Mouse (Mus musculus): Measurements from ENCODE around the gene Abcb11. TPM values are rescaled to one million over a fixed set of nuclear protein-coding genes. Genes with fewer than 3 reads are reported as not detected.

The Abcb11 gene
- polyA plus RNA-seq, 1 experiment from 2014 or later = 0.06 TPM

DNA sequence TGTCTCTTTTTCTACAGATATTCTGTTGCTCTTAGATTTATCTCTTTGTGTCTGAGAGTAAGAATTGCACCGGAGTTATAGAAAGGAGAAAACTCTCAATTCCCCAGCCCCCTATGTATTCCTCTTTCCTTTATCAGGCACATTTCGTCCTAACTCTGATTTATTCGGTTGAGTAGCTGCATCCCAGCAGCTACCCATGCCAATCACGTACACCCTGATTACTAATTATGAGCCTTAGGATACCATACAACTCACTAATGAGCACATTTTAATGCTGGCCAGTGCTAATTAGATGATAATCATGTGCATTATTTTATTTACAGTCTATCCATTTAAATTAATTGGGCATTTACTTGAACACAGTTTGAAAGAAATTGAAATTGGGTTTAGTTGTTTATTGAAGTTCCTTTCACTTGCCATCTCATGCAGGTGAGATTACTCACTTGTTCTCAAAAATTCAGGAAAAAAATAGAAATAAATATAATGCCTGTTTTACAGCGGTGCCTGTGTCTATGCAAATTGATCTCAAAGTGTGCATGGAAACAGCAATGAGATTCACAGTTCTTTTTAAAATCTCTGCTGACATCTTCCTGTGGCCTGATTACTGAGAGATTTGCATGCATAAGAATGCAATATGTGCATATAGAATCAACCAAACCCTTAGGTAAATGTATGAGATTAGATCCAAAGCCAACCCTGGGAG, 107.3 kb downstream of the Abcb11 start:
- ATAC-seq (ENCODE audit: low FRiP score) = no peak
- Histone ChIP-seq H3K4me2 (replicated peaks; ENCODE audit: low read depth, low read length) (no peak overlapping the region), H3K9me3 (ENCODE audit: control insufficient read depth, low read length) (no peaks in the 10 kb centered on the region), H3K27ac (ENCODE audit: low read depth, low read length) (no peak overlapping the region), H3K4me3 (ENCODE audit: low read depth, low read length) (no peak overlapping the region), H3K27me3 (ENCODE audit: control insufficient read depth, insufficient read depth, low read length) (no peaks in the 10 kb centered on the region), H3K36me3 (ENCODE audit: control insufficient read depth, insufficient read depth, low read length) (no peaks in the 10 kb centered on the region), H3K9ac (ENCODE audit: low read depth, low read length) (no peak overlapping the region), H3K4me1 (replicated peaks; ENCODE audit: control insufficient read depth, insufficient read depth, low read length) (no peaks in the 10 kb centered on the region)
- 82% methylated on average over 5 of the region's 5 CpGs for WGBS
- no peak for DNase-seq (ENCODE audit: low spot score)

DNA sequence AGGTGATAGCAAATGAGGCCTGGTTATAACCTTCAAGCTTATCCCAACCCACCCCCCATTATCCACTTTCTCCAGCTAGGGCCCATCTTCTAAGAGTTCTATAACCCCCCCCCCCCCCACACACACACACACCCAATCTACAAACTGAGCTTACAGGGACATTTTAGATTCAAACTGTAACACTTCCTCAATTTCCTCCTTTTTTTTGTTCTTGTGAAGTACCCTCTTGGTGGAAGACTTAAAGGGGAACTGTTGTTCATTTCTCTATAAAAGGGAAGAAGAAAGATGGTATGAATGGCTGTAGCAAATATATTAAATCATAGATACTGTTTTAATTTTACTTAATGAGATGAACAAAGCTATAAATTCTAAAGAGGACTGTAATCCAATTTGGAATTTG, 110.3 kb downstream of the Abcb11 start:
- Histone ChIP-seq H3K4me3 (ENCODE audit: low read depth, low read length) (no peak overlapping the region), H3K4me1 (replicated peaks; ENCODE audit: control insufficient read depth, insufficient read depth, low read length) (no peaks in the 10 kb centered on the region), H3K27ac (ENCODE audit: low read depth, low read length) (no peak overlapping the region), H3K9me3 (ENCODE audit: control insufficient read depth, low read length) (no peaks in the 10 kb centered on the region), H3K9ac (ENCODE audit: low read depth, low read length) (no peak overlapping the region), H3K27me3 (ENCODE audit: control insufficient read depth, insufficient read depth, low read length) (no peaks in the 10 kb centered on the region), H3K36me3 (ENCODE audit: control insufficient read depth, insufficient read depth, low read length) (no peaks in the 10 kb centered on the region), H3K4me2 (replicated peaks; ENCODE audit: low read depth, low read length) (no peak overlapping the region)
- no peak for ATAC-seq (ENCODE audit: low FRiP score)
- no peak for DNase-seq (ENCODE audit: low spot score)

DNA sequence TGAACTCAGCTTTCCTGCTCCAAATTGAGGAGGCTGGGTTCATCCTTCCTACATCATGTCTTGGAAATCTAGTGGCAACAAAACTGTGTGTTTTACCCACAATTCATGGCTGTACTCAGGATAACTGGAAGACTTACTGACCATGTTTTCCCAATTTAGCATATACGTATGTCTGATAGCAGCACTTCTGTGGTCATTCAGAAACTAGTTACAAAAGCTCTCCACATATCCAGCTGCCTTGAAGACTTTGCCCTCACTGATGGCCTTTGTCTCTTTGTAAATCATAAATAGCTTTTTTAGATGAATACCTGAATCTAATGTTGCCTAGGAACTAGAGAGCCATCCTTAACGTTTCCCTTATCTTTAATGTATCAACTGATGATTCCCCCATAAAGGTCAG, 112.3 kb downstream of the Abcb11 start:
- Histone ChIP-seq H3K4me3 (ENCODE audit: low read depth, low read length) (no peak overlapping the region), H3K9me3 (ENCODE audit: control insufficient read depth, low read length) (no peaks in the 10 kb centered on the region), H3K4me1 (replicated peaks; ENCODE audit: control insufficient read depth, insufficient read depth, low read length) (no peaks in the 10 kb centered on the region), H3K27ac (ENCODE audit: low read depth, low read length) (no peak overlapping the region), H3K27me3 (ENCODE audit: control insufficient read depth, insufficient read depth, low read length) (no peaks in the 10 kb centered on the region), H3K9ac (ENCODE audit: low read depth, low read length) (no peak overlapping the region), H3K36me3 (ENCODE audit: control insufficient read depth, insufficient read depth, low read length) (no peaks in the 10 kb centered on the region), H3K4me2 (replicated peaks; ENCODE audit: low read depth, low read length) (no peak overlapping the region)
- DNase-seq (ENCODE audit: low spot score) (no peak), ATAC-seq (ENCODE audit: low FRiP score) (no peak)
- 91% methylated on average over 2 of the region's 2 CpGs for WGBS

DNA sequence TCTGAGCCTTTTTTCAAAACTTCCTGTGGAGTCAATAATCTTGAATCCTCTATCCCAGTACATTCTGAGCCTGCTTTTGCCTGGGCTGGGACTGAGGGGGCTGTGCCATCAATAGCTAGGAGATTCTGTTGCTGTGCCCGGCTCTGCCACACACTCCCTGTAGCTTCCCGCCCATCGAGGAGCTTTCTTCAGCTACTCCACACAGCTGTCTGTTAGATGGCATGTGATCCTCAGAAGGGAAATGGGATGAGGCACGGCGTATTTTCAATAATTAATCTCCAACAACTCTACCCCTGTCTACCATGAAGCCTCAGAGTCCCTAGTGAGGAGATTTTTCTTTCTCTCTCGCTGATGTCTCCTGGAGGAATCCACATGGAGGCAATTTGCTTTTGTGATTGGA, 113.8 kb downstream of the Abcb11 start:
- WGBS = 82% methylated on average over 6 of the region's 6 CpGs
- Histone ChIP-seq H3K27ac (ENCODE audit: low read depth, low read length) (no peak overlapping the region), H3K9me3 (ENCODE audit: control insufficient read depth, low read length) (no peaks in the 10 kb centered on the region), H3K36me3 (ENCODE audit: control insufficient read depth, insufficient read depth, low read length) (no peaks in the 10 kb centered on the region), H3K4me3 (ENCODE audit: low read depth, low read length) (no peak overlapping the region), H3K4me1 (replicated peaks; ENCODE audit: control insufficient read depth, insufficient read depth, low read length) (no peaks in the 10 kb centered on the region), H3K4me2 (replicated peaks; ENCODE audit: low read depth, low read length) (no peak overlapping the region), H3K27me3 (ENCODE audit: control insufficient read depth, insufficient read depth, low read length) (no peaks in the 10 kb centered on the region), H3K9ac (ENCODE audit: low read depth, low read length) (no peak overlapping the region)
- DNase-seq (ENCODE audit: low spot score) (no peak), ATAC-seq (ENCODE audit: low FRiP score) (no peak)

DNA sequence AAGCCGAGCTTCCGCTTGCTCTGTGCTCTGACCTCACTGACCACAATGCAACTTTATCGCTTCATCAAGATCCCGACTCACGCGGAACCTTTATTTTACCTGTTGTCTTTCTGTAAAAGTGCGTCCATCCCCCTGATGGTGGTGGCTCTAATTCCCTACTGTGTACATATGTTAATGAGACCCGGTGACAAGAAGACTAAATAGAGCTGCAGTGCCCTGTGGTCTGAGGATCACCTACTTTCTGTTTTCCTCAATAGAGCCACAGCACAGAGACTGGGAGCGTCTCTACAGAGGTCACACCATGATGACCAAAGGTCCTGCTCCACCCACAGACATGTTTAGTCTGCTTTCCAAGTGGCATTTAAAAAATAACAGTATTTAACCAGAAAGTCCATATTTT, 115.5 kb downstream of the Abcb11 start:
- no peaks in the 10 kb centered on the region for H3K27me3 ChIP-seq (ENCODE audit: control insufficient read depth, insufficient read depth, low read length)
- no peak for ATAC-seq (ENCODE audit: low FRiP score)
- H3K4me1 ChIP-seq (replicated peaks; ENCODE audit: control insufficient read depth, insufficient read depth, low read length) = no peaks in the 10 kb centered on the region
- H3K9ac ChIP-seq (ENCODE audit: low read depth, low read length) = no peak overlapping the region
- H3K4me3 ChIP-seq (ENCODE audit: low read depth, low read length) = no peak overlapping the region
- H3K4me2 ChIP-seq (replicated peaks; ENCODE audit: low read depth, low read length) = no peak overlapping the region
- H3K9me3 ChIP-seq (ENCODE audit: control insufficient read depth, low read length) = no peaks in the 10 kb centered on the region
- H3K36me3 ChIP-seq (ENCODE audit: control insufficient read depth, insufficient read depth, low read length) = no peaks in the 10 kb centered on the region
- no peak overlapping the region for H3K27ac ChIP-seq (ENCODE audit: low read depth, low read length)
- WGBS = 88% methylated on average over 9 of the region's 9 CpGs
- no peak for DNase-seq (ENCODE audit: low spot score)

DNA sequence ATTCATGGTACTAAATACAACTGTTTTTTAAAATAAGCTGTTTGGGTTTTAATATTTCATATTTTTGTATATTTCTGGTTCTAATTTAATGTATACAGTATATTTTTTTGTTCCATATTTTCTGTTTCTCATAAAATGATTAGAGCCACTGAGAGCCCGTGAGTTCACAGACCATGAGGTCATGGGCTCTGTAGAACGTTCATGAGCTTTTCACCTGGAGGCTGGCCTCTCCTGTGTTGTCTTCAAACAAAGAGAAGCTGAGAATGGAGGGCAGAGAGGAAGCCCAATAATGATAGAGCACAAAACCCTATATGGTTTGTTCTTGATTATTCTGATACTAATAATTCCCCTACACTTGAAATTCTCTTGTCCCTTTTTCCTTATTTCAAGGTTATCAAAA, 117.7 kb downstream of the Abcb11 start:
- no peak overlapping the region for H3K27ac ChIP-seq (ENCODE audit: low read depth, low read length)
- H3K36me3 ChIP-seq (ENCODE audit: control insufficient read depth, insufficient read depth, low read length) = no peaks in the 10 kb centered on the region
- H3K4me1 ChIP-seq (replicated peaks; ENCODE audit: control insufficient read depth, insufficient read depth, low read length) = no peaks in the 10 kb centered on the region
- H3K27me3 ChIP-seq (ENCODE audit: control insufficient read depth, insufficient read depth, low read length) = no peaks in the 10 kb centered on the region
- H3K9me3 ChIP-seq (ENCODE audit: control insufficient read depth, low read length) = no peaks in the 10 kb centered on the region
- H3K9ac ChIP-seq (ENCODE audit: low read depth, low read length) = no peak overlapping the region
- DNase-seq (ENCODE audit: low spot score) (no peak), ATAC-seq (ENCODE audit: low FRiP score) (no peak)
- H3K4me2 ChIP-seq (replicated peaks; ENCODE audit: low read depth, low read length) = no peak overlapping the region
- H3K4me3 ChIP-seq (ENCODE audit: low read depth, low read length) = no peak overlapping the region
- WGBS = 76% methylated on average over 2 of the region's 2 CpGs

DNA sequence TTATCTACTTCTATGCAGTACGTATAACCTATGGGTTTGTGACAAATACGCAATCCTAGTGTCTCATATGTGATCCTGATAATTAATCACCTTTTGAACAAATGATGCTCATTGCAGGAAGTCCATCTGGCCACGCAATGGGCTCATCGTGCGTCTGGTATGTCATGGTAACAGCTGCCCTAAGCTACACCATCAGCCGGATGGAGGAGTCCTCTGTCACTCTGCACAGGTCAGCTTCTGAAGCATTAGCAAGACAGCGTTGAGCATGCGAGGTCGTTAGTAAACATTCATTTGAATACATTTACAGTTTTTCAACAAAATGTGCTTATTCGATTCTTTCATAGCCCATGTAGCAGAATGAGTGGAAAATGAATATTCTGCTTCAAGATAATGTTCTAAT, 119.6 kb downstream of the Abcb11 start:
- H3K4me1 ChIP-seq (replicated peaks; ENCODE audit: control insufficient read depth, insufficient read depth, low read length) = no peaks in the 10 kb centered on the region
- peak; percentile 5 for DNase-seq (ENCODE audit: low spot score)
- 78% methylated on average over 10 of the region's 10 CpGs for WGBS
- H3K9ac ChIP-seq (ENCODE audit: low read depth, low read length) = no peak overlapping the region
- H3K27me3 ChIP-seq (ENCODE audit: control insufficient read depth, insufficient read depth, low read length) = no peaks in the 10 kb centered on the region
- H3K4me2 ChIP-seq (replicated peaks; ENCODE audit: low read depth, low read length) = no peak overlapping the region
- no peak overlapping the region for H3K27ac ChIP-seq (ENCODE audit: low read depth, low read length)
- H3K36me3 ChIP-seq (ENCODE audit: control insufficient read depth, insufficient read depth, low read length) = no peaks in the 10 kb centered on the region
- no peaks in the 10 kb centered on the region for H3K9me3 ChIP-seq (ENCODE audit: control insufficient read depth, low read length)
- H3K4me3 ChIP-seq (ENCODE audit: low read depth, low read length) = no peak overlapping the region
- 0 out of 2 replicates have a peak, but pooled peaks have one; percentile 53 for ATAC-seq (ENCODE audit: low FRiP score)

DNA sequence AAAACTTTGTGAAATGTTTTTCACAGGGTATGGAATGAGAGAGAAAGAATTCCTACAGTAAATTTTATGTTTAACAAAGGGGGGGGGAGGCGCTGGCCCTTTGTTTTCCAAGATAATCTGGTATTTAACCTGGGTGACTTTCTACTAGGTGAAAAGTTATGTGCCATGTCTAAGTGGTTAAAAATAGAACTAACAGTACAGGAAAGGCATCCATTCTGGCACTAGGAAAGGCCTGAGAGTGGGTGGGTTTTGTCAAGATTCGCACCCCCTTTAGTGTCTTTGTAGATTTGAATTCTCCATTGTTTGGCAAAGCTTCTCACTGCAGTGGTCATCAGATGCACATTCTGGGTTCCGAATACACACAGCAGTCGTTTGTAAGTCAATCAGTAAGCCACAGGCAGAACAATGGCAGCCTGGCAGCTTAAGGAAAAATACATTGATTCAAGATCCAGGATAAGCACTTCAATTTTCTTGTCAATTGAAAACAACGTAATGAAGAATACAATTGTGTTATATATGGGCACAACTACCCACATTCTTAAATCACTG, 120.5 kb downstream of the Abcb11 start:
- Histone ChIP-seq H3K9me3 (ENCODE audit: control insufficient read depth, low read length) (no peaks in the 10 kb centered on the region), H3K27me3 (ENCODE audit: control insufficient read depth, insufficient read depth, low read length) (no peaks in the 10 kb centered on the region), H3K4me1 (replicated peaks; ENCODE audit: control insufficient read depth, insufficient read depth, low read length) (no peaks in the 10 kb centered on the region), H3K36me3 (ENCODE audit: control insufficient read depth, insufficient read depth, low read length) (no peaks in the 10 kb centered on the region), H3K4me3 (ENCODE audit: low read depth, low read length) (no peak overlapping the region), H3K4me2 (replicated peaks; ENCODE audit: low read depth, low read length) (no peak overlapping the region), H3K27ac (ENCODE audit: low read depth, low read length) (no peak overlapping the region), H3K9ac (ENCODE audit: low read depth, low read length) (no peak overlapping the region)
- ATAC-seq (ENCODE audit: low FRiP score) (no peak), DNase-seq (ENCODE audit: low spot score) (no peak)
- WGBS = 38% methylated on average over 5 of the region's 5 CpGs

DNA sequence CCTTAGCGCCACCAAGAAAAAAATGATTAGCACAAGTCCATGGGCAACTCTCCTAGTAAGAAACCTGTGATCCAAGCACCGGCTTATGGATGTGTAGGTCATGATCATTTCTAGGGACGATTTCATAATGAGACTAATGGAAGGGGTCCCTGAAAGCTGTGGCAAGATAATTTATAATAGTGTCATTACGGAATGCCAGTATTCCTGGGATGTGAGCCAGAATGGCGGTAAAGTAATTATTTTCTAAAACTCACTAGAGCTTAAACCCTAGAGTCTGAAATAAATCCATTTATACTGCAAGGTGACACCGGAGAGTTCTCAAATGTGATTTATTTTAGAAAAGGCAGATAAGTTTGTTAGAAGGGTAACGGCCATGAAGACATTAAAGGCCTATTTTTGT, 127.2 kb downstream of the Abcb11 start:
- H3K9ac ChIP-seq (ENCODE audit: low read depth, low read length) = no peak overlapping the region
- no peaks in the 10 kb centered on the region for H3K9me3 ChIP-seq (ENCODE audit: control insufficient read depth, low read length)
- no peaks in the 10 kb centered on the region for H3K27me3 ChIP-seq (ENCODE audit: control insufficient read depth, insufficient read depth, low read length)
- H3K36me3 ChIP-seq (ENCODE audit: control insufficient read depth, insufficient read depth, low read length) = no peaks in the 10 kb centered on the region
- H3K4me2 ChIP-seq (replicated peaks; ENCODE audit: low read depth, low read length) = no peak overlapping the region
- WGBS = 88% methylated on average over 7 of the region's 7 CpGs
- H3K4me1 ChIP-seq (replicated peaks; ENCODE audit: control insufficient read depth, insufficient read depth, low read length) = no peaks in the 10 kb centered on the region
- H3K27ac ChIP-seq (ENCODE audit: low read depth, low read length) = no peak overlapping the region
- no peak overlapping the region for H3K4me3 ChIP-seq (ENCODE audit: low read depth, low read length)
- ATAC-seq (ENCODE audit: low FRiP score) = no peak
- DNase-seq (ENCODE audit: low spot score) = no peak
